Mouse (Mus musculus) liver, adult (tissue): ENCODE results near the gene Timp2.

Experiments used
- GATA4 ChIP-seq: IDR thresholded peaks from 2 replicates; pipeline ENCODE4 v1.6.1; 2014; ENCODE audit warnings: mild to moderate bottlenecking, low read length; ENCODE audit not compliant: insufficient replicate concordance

Timp2 gene

GRCm38 (mm10) chr11:118354636-118355191 lies 826 bp downstream of the Timp2 start:
- no peak for TF ChIP-seq GATA4

- TF ChIP-seq GATA4, result no peak
These were observed 6.0 kb downstream of the Timp2 start for GRCm38 (mm10) chr11:118349494-118349893.

- TF ChIP-seq GATA4, result no peak
These were observed 6.7 kb downstream of the Timp2 start for GRCm38 (mm10) chr11:118348877-118349276.

GRCm38 (mm10) chr11:118348419-118348818 lies 7.1 kb downstream of the Timp2 start:
- TF ChIP-seq GATA4, result no peak

GRCm38 (mm10) chr11:118347911-118348310 lies 7.6 kb downstream of the Timp2 start:
- TF ChIP-seq GATA4, result no peak

- peak; percentile 96 for TF ChIP-seq GATA4
These were observed 8.1 kb downstream of the Timp2 start for GRCm38 (mm10) chr11:118347391-118347790.

- no peak for TF ChIP-seq GATA4
These were observed 9.0 kb downstream of the Timp2 start for GRCm38 (mm10) chr11:118346395-118347096.

- TF ChIP-seq GATA4, result no peak
These were observed 9.8 kb downstream of the Timp2 start for GRCm38 (mm10) chr11:118345693-118346092.

- no peak for TF ChIP-seq GATA4
These were observed 11.9 kb downstream of the Timp2 start for GRCm38 (mm10) chr11:118343629-118344028.

GRCm38 (mm10) chr11:118342400-118342981 lies 13.0 kb downstream of the Timp2 start, which contains the start of gene Cep295nl:
Gene Cep295nl (minus strand): TSS chr11:118342500.
- no peak for TF ChIP-seq GATA4

- TF ChIP-seq GATA4, result no peak
These were observed 17.9 kb downstream of the Timp2 start for GRCm38 (mm10) chr11:118337491-118338168.

GRCm38 (mm10) chr11:118333431-118333830 lies 22.1 kb downstream of the Timp2 start:
- TF ChIP-seq GATA4, result no peak

- TF ChIP-seq GATA4, result no peak
These were observed 23.2 kb downstream of the Timp2 start for GRCm38 (mm10) chr11:118332376-118332775.

GRCm38 (mm10) chr11:118330777-118331176 lies 24.8 kb downstream of the Timp2 start:
- TF ChIP-seq GATA4, result no peak

GRCm38 (mm10) chr11:118330361-118330760 lies 25.2 kb downstream of the Timp2 start:
- no peak for TF ChIP-seq GATA4

- TF ChIP-seq GATA4, result no peak
These were observed 26.6 kb downstream of the Timp2 start for GRCm38 (mm10) chr11:118328947-118329346.
